Mouse (Mus musculus) midbrain, embryonic 15.5 days (tissue): ENCODE data around the gene Ccdc34. TPM values are rescaled to one million over a fixed set of nuclear protein-coding genes. Genes with fewer than 3 reads are reported as not detected.
"Not testable (repeated sequence)": the region's sequence is repeated elsewhere in the genome, so short reads cannot be mapped to it uniquely, and the experiment has no call there.

Source experiments
- ATAC-seq: fragments of 200-750 bp; cut with Nextera tagmentation; replicated peaks from 2 replicates; pipeline ENCODE4 v1.8.0; 2017; ENCODE audit warnings: moderate TSS enrichment
- H3K27ac ChIP-seq: fragments of 300-500 bp; sonication (generic); 2 replicates; pipeline ENCODE4 v1.5.1; 2015; ENCODE audit warnings: mild to moderate bottlenecking, inconsistent platforms
- H3K27me3 ChIP-seq: fragments of 300-500 bp; sonication (generic); replicated peaks from 2 replicates; pipeline ENCODE4 v1.6.1; 2015; ENCODE audit warnings: inconsistent platforms
- H3K36me3 ChIP-seq: fragments of 300-500 bp; sonication (generic); replicated peaks from 2 replicates; pipeline ENCODE4 v1.6.1; 2015; ENCODE audit warnings: inconsistent platforms
- H3K4me1 ChIP-seq: fragments of 300-500 bp; sonication (generic); 2 replicates; pipeline ENCODE4 v1.6.1; 2015; ENCODE audit warnings: inconsistent platforms
- H3K4me2 ChIP-seq: fragments of 300-500 bp; sonication (generic); 2 replicates; pipeline ENCODE4 v1.6.1; 2015; ENCODE audit warnings: inconsistent platforms, mild to moderate bottlenecking, moderate library complexity
- H3K4me3 ChIP-seq: fragments of 300-500 bp; sonication (generic); 2 replicates; pipeline ENCODE4 v1.5.1; 2015; ENCODE audit warnings: mild to moderate bottlenecking, inconsistent platforms
- H3K9ac ChIP-seq: fragments of 300-500 bp; sonication (generic); 2 replicates; pipeline ENCODE4 v1.6.1; 2015; ENCODE audit warnings: mild to moderate bottlenecking, inconsistent platforms
- H3K9me3 ChIP-seq: fragments of 300-500 bp; sonication (generic); 2 replicates; pipeline ENCODE4 v1.6.1; 2016; ENCODE audit warnings: inconsistent platforms
- WGBS: fragments of 180-500 bp; shearing (Covaris S2); methylation state at CpG from one replicate; pipeline ENCODE4 v1.1.7; 2015; ENCODE audit warnings: mixed read lengths; 5-methylcytosine and 5-hydroxymethylcytosine counted together
- polyA plus RNA-seq: library from polyadenylated mRNA; unstranded; fragments of >200 nt; fragmentation: Nextera tagmentation; extraction: Ambion mirVana; gene quantifications from 2 replicates; pipeline ENCODE4 v1.2.1, GENCODE M21; 2015

The Ccdc34 gene
- polyA plus RNA-seq, 1 experiment from 2014 or later, result 29.8 TPM

DNA sequence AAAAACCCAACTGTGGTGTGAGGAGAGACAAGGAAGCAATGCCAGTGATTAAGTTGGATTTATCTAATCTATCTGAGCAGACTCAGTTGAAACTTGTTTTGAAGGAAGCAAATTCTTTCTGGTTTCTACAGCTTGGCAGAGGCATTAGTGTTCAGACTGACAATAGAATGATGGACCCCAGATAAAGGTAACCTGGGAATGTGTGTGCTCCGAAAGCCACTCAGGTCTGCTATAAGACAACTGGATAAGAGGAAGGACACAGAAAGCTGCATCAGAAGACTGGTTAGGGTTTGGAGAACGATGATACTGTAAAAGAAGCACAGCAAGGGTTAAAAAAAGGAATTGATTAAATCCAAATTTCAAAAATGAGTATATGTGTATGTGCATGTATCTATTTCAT lies 111.8 kb downstream of the Ccdc34 start:
- Histone ChIP-seq H3K4me1 (no peaks in the 10 kb centered on the region), H3K36me3 (no peaks in the 10 kb centered on the region), H3K4me3 (no peak overlapping the region), H3K9ac (no peak overlapping the region), H3K9me3 (no peaks in the 10 kb centered on the region), H3K27ac (no peak overlapping the region), H3K27me3 (no peaks in the 10 kb centered on the region), H3K4me2 (no peak overlapping the region)
- WGBS, result 82% methylated on average over 2 of the region's 2 CpGs
- ATAC-seq, result no peak

DNA sequence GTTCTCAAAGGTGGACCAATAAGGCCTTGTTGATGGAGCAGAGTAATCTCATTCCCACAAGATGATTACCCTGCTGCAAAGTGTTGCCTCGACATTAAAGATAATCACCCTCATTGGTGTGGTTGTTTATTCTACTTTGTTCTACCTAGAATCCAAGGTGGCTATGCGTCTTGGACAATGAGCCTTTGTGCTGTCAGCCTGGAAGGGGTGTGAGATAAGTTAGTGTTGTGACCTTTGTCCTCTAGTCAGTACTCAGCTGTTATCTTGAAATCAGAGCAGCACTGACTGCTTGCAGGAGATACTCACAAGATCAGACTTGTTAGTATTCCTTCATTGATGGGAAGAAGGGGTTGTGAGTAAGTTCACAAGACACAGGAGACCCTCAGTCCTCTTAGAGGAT lies 114.0 kb downstream of the Ccdc34 start:
- Histone ChIP-seq H3K27me3 (no peaks in the 10 kb centered on the region), H3K9me3 (no peaks in the 10 kb centered on the region), H3K4me1 (no peaks in the 10 kb centered on the region), H3K36me3 (no peaks in the 10 kb centered on the region), H3K9ac (no peak overlapping the region), H3K4me3 (no peak overlapping the region), H3K4me2 (no peak overlapping the region), H3K27ac (no peak overlapping the region)
- no peak for ATAC-seq
- 75% methylated on average over 2 of the region's 2 CpGs for WGBS

DNA sequence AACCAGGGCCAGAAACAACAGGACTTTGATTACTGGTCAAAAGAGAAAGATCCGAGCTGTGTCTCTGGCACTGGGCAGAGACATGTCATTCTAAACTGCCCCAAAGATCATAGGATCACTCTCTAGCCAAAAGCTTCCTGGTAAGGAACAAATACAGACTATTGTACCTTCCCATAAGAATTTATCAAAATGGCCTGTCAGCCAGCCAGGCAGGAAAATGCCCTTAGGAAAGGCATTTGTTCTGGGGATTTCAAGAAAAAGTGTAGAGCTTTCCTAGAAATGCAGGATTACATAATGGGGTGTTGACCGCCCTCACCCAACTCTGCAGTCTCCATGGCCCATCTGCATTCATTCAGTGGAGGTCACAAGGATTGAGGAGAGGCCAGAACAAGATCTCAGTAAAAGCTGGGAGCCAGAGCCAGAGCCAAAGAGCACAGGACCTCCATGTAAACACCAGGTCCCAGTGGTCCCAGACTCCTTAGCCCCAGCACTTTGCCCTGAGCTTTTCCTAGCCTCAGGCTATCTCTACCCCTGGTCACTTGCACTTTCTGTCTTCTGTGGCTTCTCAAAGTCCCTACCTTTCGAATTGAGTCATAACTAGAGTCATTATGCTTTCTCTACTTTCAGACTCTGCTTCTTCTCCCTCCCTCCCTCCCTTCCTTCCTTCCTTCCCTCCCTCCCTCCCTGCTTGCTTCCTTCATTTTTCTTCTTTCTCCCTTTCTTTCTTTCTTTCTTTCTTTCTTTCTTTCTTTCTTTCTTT lies 115.9 kb downstream of the Ccdc34 start:
- Histone ChIP-seq H3K9ac (no peak overlapping the region), H3K4me3 (no peak overlapping the region), H3K4me1 (no peaks in the 10 kb centered on the region), H3K4me2 (no peak overlapping the region), H3K27ac (no peak overlapping the region), H3K27me3 (no peaks in the 10 kb centered on the region), H3K9me3 (no peaks in the 10 kb centered on the region), H3K36me3 (no peaks in the 10 kb centered on the region)
- 76% methylated on average over 3 of the region's 3 CpGs for WGBS
- ATAC-seq, result no peak

DNA sequence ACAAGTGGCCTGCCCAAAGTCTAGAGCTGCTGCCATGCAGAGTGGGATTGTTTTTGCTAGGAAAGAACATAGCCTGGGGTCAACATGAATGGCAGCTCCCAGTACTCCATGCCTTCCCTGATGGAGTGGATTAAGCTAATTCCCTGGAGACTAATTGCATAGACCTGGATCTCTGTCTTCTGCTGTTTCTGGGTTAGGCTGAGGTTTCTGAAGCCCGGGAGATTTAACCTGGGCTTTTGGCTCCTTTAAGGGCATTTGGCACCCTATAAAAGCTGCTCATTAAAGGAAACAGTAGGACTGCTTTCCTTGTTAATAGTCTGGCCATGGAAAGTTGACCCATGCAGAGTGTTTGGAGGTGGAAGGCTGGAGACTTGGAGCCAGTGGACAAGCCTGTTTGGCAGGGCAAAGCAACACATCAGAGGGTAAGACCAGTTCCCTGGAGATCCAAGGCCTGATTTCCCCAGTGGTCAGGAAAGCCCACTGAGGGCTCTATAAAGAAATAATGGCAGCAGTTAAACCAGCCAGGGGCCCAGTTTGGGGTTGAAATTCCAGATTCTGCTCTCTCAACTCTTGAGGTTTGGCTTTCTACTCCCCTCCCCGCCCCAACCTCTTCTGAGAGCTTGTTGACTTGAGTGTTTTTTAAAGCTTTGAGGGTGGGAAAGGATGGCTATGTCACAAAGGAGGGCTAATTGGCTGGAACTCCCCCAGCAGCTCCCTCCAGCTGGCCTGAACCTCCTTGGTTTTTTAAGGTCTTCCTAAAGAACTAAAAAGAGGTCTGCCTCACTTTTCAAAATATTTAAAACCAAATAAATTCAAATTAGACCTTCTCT lies 117.4 kb downstream of the Ccdc34 start:
- Histone ChIP-seq H3K36me3 (no peaks in the 10 kb centered on the region), H3K27ac (no peak overlapping the region), H3K9me3 (no peaks in the 10 kb centered on the region), H3K9ac (no peak overlapping the region), H3K4me1 (no peaks in the 10 kb centered on the region), H3K4me2 (no peak overlapping the region), H3K27me3 (no peaks in the 10 kb centered on the region), H3K4me3 (no peak overlapping the region)
- WGBS, result 38% methylated on average over 2 of the region's 2 CpGs
- ATAC-seq, result no peak

DNA sequence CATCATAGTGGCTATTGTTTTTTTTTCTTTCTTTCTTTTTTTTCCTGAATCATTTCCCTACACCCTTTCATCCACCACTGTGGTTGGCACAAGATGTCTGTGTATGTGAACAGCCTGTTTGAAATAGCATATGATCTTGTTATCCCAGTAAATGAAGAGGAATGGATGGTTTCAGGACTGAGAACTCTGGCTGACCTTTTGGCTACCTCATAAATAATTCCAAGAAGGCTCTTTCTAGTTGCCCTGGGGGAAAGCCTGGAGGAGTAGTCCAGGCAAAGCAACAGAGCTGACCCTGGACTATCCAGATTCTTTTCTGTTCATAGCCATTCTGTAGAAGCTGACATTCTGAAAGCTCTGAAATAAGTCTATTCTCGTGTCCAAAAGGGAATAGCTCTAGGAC lies 119.7 kb downstream of the Ccdc34 start:
- H3K27ac ChIP-seq, result no peak overlapping the region
- H3K9ac ChIP-seq, result no peak overlapping the region
- no peak overlapping the region for H3K4me3 ChIP-seq
- no peaks in the 10 kb centered on the region for H3K36me3 ChIP-seq
- WGBS, result 66% methylated on average over 1 of the region's 1 CpGs
- H3K4me2 ChIP-seq, result no peak overlapping the region
- H3K9me3 ChIP-seq, result no peaks in the 10 kb centered on the region
- no peaks in the 10 kb centered on the region for H3K4me1 ChIP-seq
- ATAC-seq, result no peak
- H3K27me3 ChIP-seq, result no peaks in the 10 kb centered on the region

DNA sequence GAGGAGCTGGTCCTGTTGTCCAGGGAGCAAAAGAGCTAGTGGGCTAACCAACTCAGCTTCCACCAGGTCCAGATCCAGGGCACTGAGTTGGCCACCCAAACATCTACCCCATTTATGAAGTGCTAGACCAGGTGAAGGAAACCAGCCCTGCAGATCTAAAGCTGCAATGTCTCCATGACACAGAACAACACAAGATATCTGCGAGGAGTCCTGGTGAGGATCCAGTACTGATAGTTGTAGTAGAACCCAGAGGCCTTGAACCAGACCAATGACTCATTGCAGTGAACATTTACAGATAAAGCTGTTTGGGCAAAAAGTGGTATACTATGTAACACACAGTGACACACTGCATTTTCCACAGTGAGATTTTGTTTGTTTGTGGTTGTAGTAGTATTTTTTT lies 120.5 kb downstream of the Ccdc34 start:
- no peak overlapping the region for H3K27ac ChIP-seq
- H3K9ac ChIP-seq, result no peak overlapping the region
- 93% methylated on average over 1 of the region's 1 CpGs for WGBS
- no peaks in the 10 kb centered on the region for H3K27me3 ChIP-seq
- no peaks in the 10 kb centered on the region for H3K4me1 ChIP-seq
- H3K4me2 ChIP-seq, result no peak overlapping the region
- no peak for ATAC-seq
- H3K9me3 ChIP-seq, result no peaks in the 10 kb centered on the region
- H3K36me3 ChIP-seq, result no peaks in the 10 kb centered on the region
- H3K4me3 ChIP-seq, result no peak overlapping the region

DNA sequence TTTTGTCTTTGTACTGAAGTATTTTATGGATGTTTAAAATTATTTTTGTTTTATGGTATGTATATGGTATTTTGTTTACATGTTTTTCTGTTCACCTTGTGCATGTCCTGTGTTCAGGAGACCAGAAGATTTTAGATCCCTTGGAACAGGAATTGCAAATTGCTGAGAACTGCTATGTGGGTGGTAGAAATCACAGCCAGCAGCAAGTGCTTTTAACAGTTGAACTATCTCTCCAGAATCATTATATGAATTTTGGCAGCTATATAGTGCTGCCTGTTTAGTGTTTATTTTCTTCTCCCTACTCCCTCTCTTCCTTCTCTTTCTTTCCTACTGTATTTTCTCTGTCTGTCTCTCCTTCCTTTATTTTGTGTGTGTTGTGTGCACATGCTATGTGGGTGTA lies 130.4 kb downstream of the Ccdc34 start:
- not testable (repeated sequence) for H3K4me1 ChIP-seq, H3K9me3 ChIP-seq, H3K27me3 ChIP-seq, H3K4me3 ChIP-seq, H3K27ac ChIP-seq, H3K4me2 ChIP-seq, H3K36me3 ChIP-seq, H3K9ac ChIP-seq, ATAC-seq

DNA sequence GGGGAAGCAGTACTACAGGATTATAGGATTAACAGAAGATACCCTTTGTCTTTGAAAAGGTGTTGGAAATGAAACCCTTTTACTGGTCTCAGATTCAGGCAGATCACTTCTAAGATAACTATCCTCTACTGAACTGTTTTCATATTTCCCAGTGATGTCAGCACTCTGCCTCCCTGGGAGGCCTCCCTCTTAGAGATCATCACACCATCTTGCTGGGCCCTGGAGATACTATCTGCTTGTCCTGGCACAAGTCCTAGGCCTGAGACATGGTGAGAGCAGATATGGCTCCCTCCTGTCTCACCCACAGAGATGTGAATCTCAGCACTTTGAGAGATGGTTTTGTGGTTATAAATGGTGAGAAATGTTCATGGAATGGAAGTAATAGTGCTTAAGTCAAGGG lies 131.6 kb downstream of the Ccdc34 start:
- H3K27ac ChIP-seq, result no peak overlapping the region
- no peak overlapping the region for H3K4me3 ChIP-seq
- H3K4me1 ChIP-seq, result no peaks in the 10 kb centered on the region
- no peaks in the 10 kb centered on the region for H3K9me3 ChIP-seq
- no peaks in the 10 kb centered on the region for H3K27me3 ChIP-seq
- H3K4me2 ChIP-seq, result no peak overlapping the region
- no peak overlapping the region for H3K9ac ChIP-seq
- no peaks in the 10 kb centered on the region for H3K36me3 ChIP-seq
- ATAC-seq, result no peak

DNA sequence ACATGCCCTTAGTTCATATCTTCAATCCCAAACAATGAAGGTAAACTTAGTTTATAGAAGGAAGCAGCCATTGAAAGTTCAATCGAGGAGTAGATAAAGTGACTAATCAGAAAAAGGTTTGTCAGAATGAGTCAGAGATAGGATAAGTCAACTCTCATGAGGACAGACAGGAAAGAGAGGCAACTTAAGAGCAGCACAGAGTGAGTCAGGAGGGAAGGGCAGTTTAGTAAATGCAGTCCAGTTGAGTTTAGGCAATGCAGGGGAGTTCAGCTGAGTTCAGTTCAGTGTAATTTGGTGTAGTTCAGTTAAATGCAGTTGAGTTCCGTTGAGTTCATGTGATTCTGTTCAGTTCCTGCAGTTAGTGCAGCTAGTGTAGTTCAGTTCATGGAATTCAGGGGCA lies 138.7 kb downstream of the Ccdc34 start:
- ATAC-seq, result no peak
- no peak overlapping the region for H3K4me3 ChIP-seq
- H3K4me2 ChIP-seq, result no peak overlapping the region
- no peaks in the 10 kb centered on the region for H3K27me3 ChIP-seq
- H3K36me3 ChIP-seq, result no peaks in the 10 kb centered on the region
- H3K4me1 ChIP-seq, result no peaks in the 10 kb centered on the region
- 94% methylated on average over 2 of the region's 2 CpGs for WGBS
- no peaks in the 10 kb centered on the region for H3K9me3 ChIP-seq
- no peak overlapping the region for H3K27ac ChIP-seq
- no peak overlapping the region for H3K9ac ChIP-seq

DNA sequence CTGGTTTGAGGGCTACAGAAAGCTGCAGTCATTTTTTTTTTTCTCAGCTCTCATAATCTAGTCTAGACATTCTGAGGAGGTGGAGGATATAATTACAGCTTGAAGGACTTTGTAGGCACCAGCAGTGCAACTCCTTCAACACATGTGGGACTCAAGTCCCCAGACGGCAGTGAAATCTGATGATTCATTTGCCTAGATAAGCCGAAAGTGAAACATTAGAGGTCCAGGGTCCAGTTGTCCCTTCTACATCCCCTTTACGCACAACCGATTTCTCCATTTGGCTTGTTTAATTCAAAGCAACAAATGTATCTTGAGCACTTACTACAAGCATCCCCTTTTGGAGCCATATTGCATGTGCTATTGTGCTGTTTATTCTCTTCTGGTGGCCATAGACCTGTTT lies 147.4 kb downstream of the Ccdc34 start:
- 93% methylated on average over 4 of the region's 4 CpGs for WGBS
- no peak for ATAC-seq

DNA sequence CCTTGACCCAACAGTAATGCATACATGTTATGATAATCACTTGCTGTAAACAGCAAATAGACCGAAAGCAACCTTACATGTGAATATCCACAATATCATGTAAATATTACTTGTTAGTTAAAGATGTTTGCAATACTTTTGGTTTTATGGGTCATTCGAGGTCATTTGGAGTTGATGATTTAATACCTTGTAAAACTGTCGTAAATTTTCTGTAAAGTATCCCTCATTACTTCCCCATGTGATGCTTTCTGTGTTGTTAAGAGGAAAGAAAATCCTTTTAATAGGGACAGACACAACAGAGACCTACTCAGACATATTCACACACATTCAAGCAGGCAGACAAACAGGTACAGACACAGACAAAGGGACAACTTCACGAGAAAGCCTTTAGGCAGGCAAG lies 150.1 kb downstream of the Ccdc34 start:
- no peaks in the 10 kb centered on the region for H3K9me3 ChIP-seq
- ATAC-seq, result no peak
- no peak overlapping the region for H3K4me3 ChIP-seq
- H3K4me2 ChIP-seq, result no peak overlapping the region
- no peak overlapping the region for H3K27ac ChIP-seq
- H3K27me3 ChIP-seq, result no peaks in the 10 kb centered on the region
- H3K36me3 ChIP-seq, result no peaks in the 10 kb centered on the region
- 87% methylated on average over 4 of the region's 4 CpGs for WGBS
- H3K4me1 ChIP-seq, result no peaks in the 10 kb centered on the region
- no peak overlapping the region for H3K9ac ChIP-seq

More for the DNA sequence above, 147.4 kb downstream of the Ccdc34 start:
- Histone ChIP-seq H3K4me3 (no peak overlapping the region), H3K9ac (no peak overlapping the region), H3K36me3 (no peaks in the 10 kb centered on the region), H3K9me3 (no peaks in the 10 kb centered on the region), H3K27me3 (no peaks in the 10 kb centered on the region), H3K4me1 (no peaks in the 10 kb centered on the region), H3K27ac (no peak overlapping the region), H3K4me2 (no peak overlapping the region)

DNA sequence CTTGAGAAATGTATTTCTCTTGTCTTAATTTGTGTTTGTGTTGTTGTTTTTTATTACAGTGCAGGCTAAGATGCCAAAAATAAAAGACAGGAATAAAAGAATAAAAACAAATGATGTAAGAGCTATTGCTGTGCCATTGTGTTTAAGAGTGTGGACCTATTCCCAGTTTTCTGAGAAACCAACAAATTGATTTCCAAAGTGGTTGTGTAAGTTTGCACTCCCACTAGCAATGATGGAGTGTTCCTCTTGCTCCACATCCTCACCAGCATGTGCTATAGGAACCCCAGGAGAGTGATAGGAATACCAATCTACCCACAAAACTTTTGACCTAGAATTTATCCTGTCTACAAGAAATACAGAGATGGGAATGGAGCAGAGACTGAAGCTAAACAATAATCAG lies 150.7 kb downstream of the Ccdc34 start:
- Histone ChIP-seq H3K9me3 (no peaks in the 10 kb centered on the region), H3K4me1 (no peaks in the 10 kb centered on the region), H3K36me3 (no peaks in the 10 kb centered on the region), H3K4me3 (no peak overlapping the region), H3K27ac (no peak overlapping the region), H3K27me3 (no peaks in the 10 kb centered on the region), H3K9ac (no peak overlapping the region), H3K4me2 (no peak overlapping the region)
- no peak for ATAC-seq

DNA sequence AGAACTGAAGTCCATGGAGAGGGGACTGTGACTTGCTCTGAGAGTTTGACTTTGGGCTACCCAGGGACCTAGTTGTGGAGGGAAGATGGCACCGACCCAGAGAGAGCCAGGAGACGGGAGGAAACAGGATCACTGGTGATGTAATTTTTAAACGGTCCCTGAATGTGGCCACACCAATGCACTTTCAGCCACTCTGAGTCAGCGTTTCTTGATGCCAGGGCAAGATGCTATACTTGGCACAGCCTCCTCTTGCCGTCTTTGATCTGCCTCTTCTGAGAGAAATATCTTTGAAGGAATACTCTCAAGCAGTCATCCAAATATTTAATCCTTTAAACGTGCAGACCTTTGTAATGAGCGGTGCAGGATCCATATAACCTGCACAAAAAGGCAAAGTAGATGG lies 154.8 kb downstream of the Ccdc34 start:
- H3K4me3 ChIP-seq, result no peak overlapping the region
- no peaks in the 10 kb centered on the region for H3K27me3 ChIP-seq
- no peak overlapping the region for H3K9ac ChIP-seq
- no peak overlapping the region for H3K4me2 ChIP-seq
- peaks cover 6% of the 10 kb centered on the region; the same call in 1 of the 2 replicates for H3K4me1 ChIP-seq
- H3K9me3 ChIP-seq, result no peaks in the 10 kb centered on the region
- no peak overlapping the region for H3K27ac ChIP-seq
- no peak for ATAC-seq
- WGBS, result 62% methylated on average over 7 of the region's 7 CpGs
- no peaks in the 10 kb centered on the region for H3K36me3 ChIP-seq
